Comparison of ENCODE assay signal across 7 mouse cellular contexts in genomic region chr9:62777461-62777860, GRCm38 (mm10). TPM values are rescaled to one million over a fixed set of nuclear protein-coding genes. Genes with fewer than 3 reads are reported as not detected.
A peak's percentile ranks its signal among the peaks of the same experiment; 100 is the strongest.
DNase-seq lines count a peak whose midpoint lies in the region; ATAC-seq and TF ChIP-seq lines count a peak whose summit lies in the region.

No protein-coding gene starts in this region.

- H3K9me3 ChIP-seq in hindbrain, embryonic 14.5 days (ENCODE audit: control insufficient read depth, low read length): no peaks in the 10 kb centered on the region

- no peak overlapping the region for H3K27ac ChIP-seq in hindbrain, embryonic 14.5 days
- no peak overlapping the region for H3K27ac ChIP-seq in small intestine, adult 2 months (ENCODE audit: insufficient read depth, low read depth, low read length)

- H3K4me3 ChIP-seq in hindbrain, embryonic 14.5 days (replicated peaks; ENCODE audit: low read length): no peak overlapping the region
- no peak overlapping the region for H3K4me3 ChIP-seq in small intestine, adult 2 months (ENCODE audit: low read depth, low read length)

- WGBS in hindbrain, embryonic 14.5 days: 14% methylated on average over 5 of the region's 5 CpGs
- WGBS in small intestine, adult 2 months: 3% methylated on average over 5 of the region's 5 CpGs

- H3K4me2 ChIP-seq in hindbrain, embryonic 14.5 days (replicated peaks): no peak overlapping the region

- no peak for TF ChIP-seq POLR2A in brain, embryonic 14.5 days (IDR thresholded peaks at IDR 0.05; ENCODE audit: borderline replicate concordance, extremely low read depth, insufficient read depth, insufficient read length, poor library complexity, severe bottlenecking)
- TF ChIP-seq POLR2A in small intestine, adult 2 months (IDR thresholded peaks at IDR 0.05; ENCODE audit: low read depth, low read length): no peak

- H3K9ac ChIP-seq in hindbrain, embryonic 14.5 days: no peak overlapping the region

- TF ChIP-seq CTCF in brain, embryonic 14.5 days (IDR thresholded peaks at IDR 0.05; ENCODE audit: borderline replicate concordance, extremely low read depth, insufficient read depth, insufficient read length): peak; percentile 81; the same call in 1 of the 2 replicates
- TF ChIP-seq CTCF in small intestine, adult 2 months (IDR thresholded peaks at IDR 0.05; ENCODE audit: extremely low read depth, insufficient read length, insufficient replicate concordance, low read depth, low read length): peak; percentile 68; the same call in 1 of the 2 replicates

- ATAC-seq in erythroid progenitor cell, adult 5-6 weeks (replicated peaks; ENCODE audit: low FRiP score, poor library complexity, severe bottlenecking): peak; percentile 67; the same call in 1 of the 2 replicates
- ATAC-seq in hindbrain, embryonic 14.5 days (ENCODE audit: low FRiP score): no peak

- no peaks in the 10 kb centered on the region for H3K36me3 ChIP-seq in hindbrain, embryonic 14.5 days (replicated peaks; ENCODE audit: control insufficient read depth, insufficient read depth)
- no peaks in the 10 kb centered on the region for H3K36me3 ChIP-seq in small intestine, adult 2 months (ENCODE audit: control insufficient read depth, insufficient read depth, low read length)

- 0 out of 2 replicates have a peak, but pooled peaks cover 3% of the 10 kb centered on the region for H3K4me1 ChIP-seq in hindbrain, embryonic 14.5 days (replicated peaks; ENCODE audit: control insufficient read depth, insufficient read depth, low read length)
- no peaks in the 10 kb centered on the region for H3K4me1 ChIP-seq in small intestine, adult 2 months (ENCODE audit: control insufficient read depth, insufficient read depth, insufficient read length, low read length)

- H3K27me3 ChIP-seq in hindbrain, embryonic 14.5 days (ENCODE audit: control insufficient read depth, insufficient read depth, low read length): no peaks in the 10 kb centered on the region
- H3K27me3 ChIP-seq in small intestine, adult 2 months (ENCODE audit: control insufficient read depth, insufficient read depth, low read length): no peaks in the 10 kb centered on the region

- peak; percentile 73 for DNase-seq in MN1 (ENCODE audit: low spot score)
- peak; percentile 86 for DNase-seq in brain, embryonic 14.5 days (ENCODE audit: low read depth)
- peak; percentile 80 for DNase-seq in hindbrain, embryonic 14.5 days (ENCODE audit: low spot score)
- peak; percentile 70 to 71 for DNase-seq in layer of hippocampus, postnatal 14 days (ENCODE audit: low spot score in 2 of 2)
- peak; percentile 81 for DNase-seq in lung, postnatal 36 days

RNA-seq across cellular contexts. Expression of gene Fem1b, which starts 34.3 kb away (rescaled TPM):
- polyA plus RNA-seq in brain, embryonic 14.5 days (2012; rRNA removed): 48.8 and 89.5 TPM in 2 replicates
- total RNA-seq in erythroid progenitor cell, adult 5-6 weeks (2015; ENCODE audit: low replicate concordance): 9.7 and 24.7 TPM in 2 replicates
- 24.1 and 25.0 TPM in 2 replicates for total RNA-seq in erythroid progenitor cell, adult 5-6 weeks (2017; ENCODE audit: low replicate concordance)
- polyA plus RNA-seq in hindbrain, embryonic 14.5 days (2014; fragmentation: Nextera tagmentation; extraction: Ambion mirVana): 86.6 and 101 TPM in 2 replicates
- total RNA-seq in layer of hippocampus, postnatal 14 days (2021): 100 to 1,000 TPM; 111 to 113 TPM
- 3.0 and 4.7 TPM in 2 replicates for polyA plus RNA-seq in small intestine, adult 2 months (2012; rRNA removed)
